Mouse (Mus musculus) heart, embryonic 12.5 days (tissue): ENCODE data around the gene Rnf182. TPM values are rescaled to one million over a fixed set of nuclear protein-coding genes. Genes with fewer than 3 reads are reported as not detected.

Experiments
- ATAC-seq: fragments of 200-750 bp; cut with Nextera tagmentation; 2 replicates; pipeline ENCODE4 v1.8.0; 2017; ENCODE audit warnings: moderate TSS enrichment, moderate library complexity; ENCODE audit not compliant: insufficient number of reproducible peaks, low FRiP score
- H3K27ac ChIP-seq: fragments of 300-500 bp; sonication (generic); 2 replicates; pipeline ENCODE4 v1.5.1; 2016; ENCODE audit warnings: mild to moderate bottlenecking, moderate library complexity; ENCODE audit not compliant: poor library complexity, severe bottlenecking
- H3K27me3 ChIP-seq: fragments of 300-500 bp; sonication (generic); replicated peaks from 2 replicates; pipeline ENCODE4 v1.6.1; 2016; ENCODE audit warnings: mild to moderate bottlenecking, moderate library complexity
- H3K36me3 ChIP-seq: fragments of 300-500 bp; sonication (generic); 2 replicates; pipeline ENCODE4 v1.6.1; 2016; ENCODE audit warnings: mild to moderate bottlenecking, moderate library complexity
- H3K4me1 ChIP-seq: fragments of 300-500 bp; sonication (generic); replicated peaks from 2 replicates; pipeline ENCODE4 v1.6.1; 2016; ENCODE audit warnings: mild to moderate bottlenecking
- H3K4me2 ChIP-seq: fragments of 300-500 bp; sonication (generic); 2 replicates; pipeline ENCODE4 v1.6.1; 2016; ENCODE audit warnings: mild to moderate bottlenecking, moderate library complexity
- H3K4me3 ChIP-seq: fragments of 300-500 bp; sonication (generic); 2 replicates; pipeline ENCODE4 v1.5.1; 2016; ENCODE audit warnings: mild to moderate bottlenecking
- H3K9ac ChIP-seq: fragments of 300-500 bp; sonication (generic); 2 replicates; pipeline ENCODE4 v1.6.1; 2016; ENCODE audit warnings: mild to moderate bottlenecking, moderate library complexity
- H3K9me3 ChIP-seq: fragments of 300-500 bp; sonication (generic); replicated peaks from 2 replicates; pipeline ENCODE4 v1.6.1; 2016; ENCODE audit warnings: mild to moderate bottlenecking, moderate library complexity
- WGBS: fragments of 180-500 bp; shearing (Covaris S2); methylation state at CpG from one replicate; pipeline ENCODE4 v1.1.7; 2016; 5-methylcytosine and 5-hydroxymethylcytosine counted together
- polyA plus RNA-seq: library from polyadenylated mRNA; unstranded; fragments of >200 nt; fragmentation: Nextera tagmentation; extraction: Ambion mirVana; gene quantifications from 2 replicates; pipeline ENCODE4 v1.2.1, GENCODE M21; 2016

Gene Rnf182
- polyA plus RNA-seq, 1 experiment from 2014 or later = 1.7 TPM

- H3K9me3 ChIP-seq = no peaks in the 10 kb centered on the region
- no peaks in the 10 kb centered on the region for H3K36me3 ChIP-seq
- H3K4me2 ChIP-seq = no peak overlapping the region
- no peaks in the 10 kb centered on the region for H3K4me1 ChIP-seq
- no peak overlapping the region for H3K4me3 ChIP-seq
- H3K27me3 ChIP-seq = no peaks in the 10 kb centered on the region; the same call in 1 of the 2 replicates
- no peak for ATAC-seq
- no peak overlapping the region for H3K9ac ChIP-seq
- 71% methylated on average over 2 of the region's 2 CpGs for WGBS
- no peak overlapping the region for H3K27ac ChIP-seq
These were observed 30.2 kb upstream of the Rnf182 start for GRCm38 (mm10) chr13:43585335-43585734.

GRCm38 (mm10) chr13:43586966-43587365 lies 28.5 kb upstream of the Rnf182 start:
- Histone ChIP-seq H3K4me2 (no peak overlapping the region), H3K36me3 (no peaks in the 10 kb centered on the region), H3K4me3 (no peak overlapping the region), H3K27me3 (peaks cover 2% of the 10 kb centered on the region), H3K9me3 (no peaks in the 10 kb centered on the region), H3K27ac (no peak overlapping the region), H3K9ac (no peak overlapping the region), H3K4me1 (no peaks in the 10 kb centered on the region)
- 80% methylated on average over 3 of the region's 3 CpGs for WGBS
- ATAC-seq = no peak

GRCm38 (mm10) chr13:43587844-43588840 lies 27.4 kb upstream of the Rnf182 start:
- no peak overlapping the region for H3K4me3 ChIP-seq
- H3K9me3 ChIP-seq = no peaks in the 10 kb centered on the region
- no peak overlapping the region for H3K4me2 ChIP-seq
- 77% methylated on average over 14 of the region's 14 CpGs for WGBS
- no peak overlapping the region for H3K9ac ChIP-seq
- no peaks in the 10 kb centered on the region for H3K36me3 ChIP-seq
- peaks cover 4% of the 10 kb centered on the region for H3K27me3 ChIP-seq
- no peak for ATAC-seq
- no peaks in the 10 kb centered on the region for H3K4me1 ChIP-seq
- H3K27ac ChIP-seq = no peak overlapping the region

GRCm38 (mm10) chr13:43591828-43592680 lies 23.5 kb upstream of the Rnf182 start:
- H3K9ac ChIP-seq = no peak overlapping the region
- H3K27ac ChIP-seq = no peak overlapping the region
- 59% methylated on average over 28 of the region's 28 CpGs for WGBS
- H3K4me3 ChIP-seq = peak overlapping the region; percentile 4; the same call in 1 of the 2 replicates
- H3K4me2 ChIP-seq = peak overlapping the region; percentile 49
- no peaks in the 10 kb centered on the region for H3K4me1 ChIP-seq
- H3K36me3 ChIP-seq = no peaks in the 10 kb centered on the region
- H3K9me3 ChIP-seq = no peaks in the 10 kb centered on the region
- H3K27me3 ChIP-seq = peaks cover 4% of the 10 kb centered on the region; the same call in 1 of the 2 replicates
- ATAC-seq = no peak

- Histone ChIP-seq H3K36me3 (no peaks in the 10 kb centered on the region), H3K27me3 (peaks cover 4% of the 10 kb centered on the region; the same call in 1 of the 2 replicates), H3K9me3 (no peaks in the 10 kb centered on the region), H3K9ac (no peak overlapping the region), H3K4me2 (peak overlapping the region; percentile 49), H3K27ac (no peak overlapping the region), H3K4me3 (peak overlapping the region; percentile 4; the same call in 1 of the 2 replicates), H3K4me1 (no peaks in the 10 kb centered on the region)
- no peak for ATAC-seq
- 42% methylated on average over 8 of the region's 8 CpGs for WGBS
These were observed 22.8 kb upstream of the Rnf182 start for GRCm38 (mm10) chr13:43592681-43593068.

- no peak overlapping the region for H3K4me3 ChIP-seq
- no peaks in the 10 kb centered on the region for H3K4me1 ChIP-seq
- H3K27ac ChIP-seq = no peak overlapping the region
- H3K4me2 ChIP-seq = no peak overlapping the region
- 55% methylated on average over 4 of the region's 4 CpGs for WGBS
- no peak for ATAC-seq
- peaks cover 4% of the 10 kb centered on the region; the same call in 1 of the 2 replicates for H3K27me3 ChIP-seq
- H3K36me3 ChIP-seq = no peaks in the 10 kb centered on the region
- H3K9me3 ChIP-seq = no peaks in the 10 kb centered on the region
- no peak overlapping the region for H3K9ac ChIP-seq
These were observed 19.6 kb upstream of the Rnf182 start for GRCm38 (mm10) chr13:43595896-43596295.

- no peak overlapping the region for H3K27ac ChIP-seq
- H3K36me3 ChIP-seq = no peaks in the 10 kb centered on the region
- H3K9me3 ChIP-seq = no peaks in the 10 kb centered on the region
- ATAC-seq = no peak
- H3K27me3 ChIP-seq = no peaks in the 10 kb centered on the region
- no peaks in the 10 kb centered on the region for H3K4me1 ChIP-seq
- H3K4me3 ChIP-seq = no peak overlapping the region
- H3K9ac ChIP-seq = no peak overlapping the region
- WGBS = 86% methylated on average over 6 of the region's 6 CpGs
- H3K4me2 ChIP-seq = no peak overlapping the region
These were observed 14.5 kb upstream of the Rnf182 start for GRCm38 (mm10) chr13:43600967-43601366.

- Histone ChIP-seq H3K4me1 (no peaks in the 10 kb centered on the region), H3K36me3 (no peaks in the 10 kb centered on the region), H3K9me3 (no peaks in the 10 kb centered on the region), H3K4me2 (no peak overlapping the region), H3K27ac (no peak overlapping the region), H3K9ac (no peak overlapping the region), H3K27me3 (no peaks in the 10 kb centered on the region), H3K4me3 (no peak overlapping the region)
- ATAC-seq = no peak
- 81% methylated on average over 2 of the region's 2 CpGs for WGBS
These were observed 13.1 kb upstream of the Rnf182 start for GRCm38 (mm10) chr13:43602440-43602839.

GRCm38 (mm10) chr13:43603042-43603441 lies 12.5 kb upstream of the Rnf182 start:
- no peaks in the 10 kb centered on the region for H3K9me3 ChIP-seq
- H3K27ac ChIP-seq = no peak overlapping the region
- no peak overlapping the region for H3K4me2 ChIP-seq
- no peak for ATAC-seq
- H3K9ac ChIP-seq = no peak overlapping the region
- H3K4me3 ChIP-seq = no peak overlapping the region
- H3K4me1 ChIP-seq = no peaks in the 10 kb centered on the region
- no peaks in the 10 kb centered on the region for H3K36me3 ChIP-seq
- 69% methylated on average over 13 of the region's 13 CpGs for WGBS
- H3K27me3 ChIP-seq = no peaks in the 10 kb centered on the region

- WGBS = 79% methylated on average over 6 of the region's 6 CpGs
- H3K4me3 ChIP-seq = no peak overlapping the region
- H3K9ac ChIP-seq = no peak overlapping the region
- H3K36me3 ChIP-seq = no peaks in the 10 kb centered on the region
- no peak overlapping the region for H3K27ac ChIP-seq
- H3K9me3 ChIP-seq = no peaks in the 10 kb centered on the region
- no peak for ATAC-seq
- no peaks in the 10 kb centered on the region for H3K27me3 ChIP-seq
- H3K4me2 ChIP-seq = no peak overlapping the region
- no peaks in the 10 kb centered on the region for H3K4me1 ChIP-seq
These were observed 6.7 kb upstream of the Rnf182 start for GRCm38 (mm10) chr13:43608854-43609253.

GRCm38 (mm10) chr13:43612040-43612439 lies 3.5 kb upstream of the Rnf182 start:
- Histone ChIP-seq H3K9me3 (no peaks in the 10 kb centered on the region), H3K36me3 (no peaks in the 10 kb centered on the region), H3K4me2 (no peak overlapping the region), H3K27me3 (no peaks in the 10 kb centered on the region; the same call in 1 of the 2 replicates), H3K4me1 (peaks cover 5% of the 10 kb centered on the region), H3K9ac (no peak overlapping the region), H3K4me3 (no peak overlapping the region), H3K27ac (no peak overlapping the region)
- 81% methylated on average over 6 of the region's 6 CpGs for WGBS
- ATAC-seq = no peak
